Mouse (Mus musculus) frontal cortex, postnatal 14 days (tissue): ENCODE results near the gene Kti12.

ENCODE experiments used
- DNase-seq, 2 experiments: peaks; one replicate each; pipeline ENCODE4 v3.0.0; 2022; ENCODE audit warnings: low spot score in 2 of 2

The Kti12 gene

GRCm38 (mm10) chr4:108869730-108870374, 22.3 kb downstream of the Kti12 start:
- peak; percentile 41 to 85 for DNase-seq

- DNase-seq, result no peak
Measured at GRCm38 (mm10) chr4:108873746-108874145, 26.2 kb downstream of the Kti12 start.

DNA sequence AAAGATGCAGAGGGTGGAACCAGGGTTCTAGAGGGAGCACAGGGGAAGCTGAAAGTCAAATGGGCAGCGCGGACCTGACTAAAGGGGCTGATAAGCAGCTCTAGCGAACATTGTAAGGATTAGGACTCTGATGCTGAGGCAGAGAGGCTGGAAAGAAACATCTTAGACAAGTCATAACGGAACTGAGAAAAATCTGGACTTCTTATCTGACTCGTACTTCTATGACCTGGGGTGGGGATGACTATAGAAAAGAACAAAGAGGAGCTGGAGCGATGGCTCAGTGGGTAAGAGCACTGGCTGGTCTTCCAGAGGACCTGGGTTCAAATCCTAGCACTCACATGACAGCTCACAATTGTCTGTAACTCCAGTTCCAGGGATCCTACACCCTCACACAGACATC, 30.3 kb downstream of the Kti12 start:
- no peak for DNase-seq

GRCm38 (mm10) chr4:108878963-108879822, 31.6 kb downstream of the Kti12 start, which contains the start of gene Rab3b:
Gene Rab3b, plus strand, starts transcription at chr4:108879063.
- peak in 1 of 2 experiments; percentile 60 for DNase-seq

DNA sequence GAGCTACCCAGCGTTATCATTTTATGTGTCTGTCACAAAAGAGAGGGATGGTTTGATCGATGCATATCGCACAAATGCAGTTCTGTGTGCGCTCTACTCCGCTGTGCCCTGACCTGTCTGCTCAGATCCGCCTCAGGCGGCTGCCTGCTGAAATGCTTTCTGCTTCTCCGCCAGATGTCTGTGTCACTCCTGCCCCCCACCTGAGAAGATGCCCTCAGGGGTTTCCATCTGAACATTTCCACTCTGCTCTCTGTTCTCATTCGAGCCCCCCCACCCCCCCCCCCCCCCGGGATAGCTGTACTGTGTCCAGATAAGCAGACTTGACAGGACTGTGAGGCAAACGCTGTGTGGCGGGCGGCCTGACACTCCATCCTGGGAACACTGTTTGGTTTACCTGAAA, 36.2 kb downstream of the Kti12 start:
- no peak for DNase-seq

GRCm38 (mm10) chr4:108887456-108887855, 39.9 kb downstream of the Kti12 start:
- no peak for DNase-seq

- no peak for DNase-seq
Measured at GRCm38 (mm10) chr4:108890876-108891275, 43.3 kb downstream of the Kti12 start.
